9 mouse cellular contexts compared by ENCODE assay signal in genomic region chr4:151140368-151140982, GRCm38 (mm10). TPM values are rescaled to one million over a fixed set of nuclear protein-coding genes. Genes with fewer than 3 reads are reported as not detected.
DNase-seq lines count a peak whose midpoint lies in the region; ATAC-seq lines count a peak whose summit lies in the region.
"Had no signal": no experiment of that assay in that cellular context is flagged by ENCODE, and none has a peak within 500 bp of the region (broad histone marks: within the 10 kb centered on the region; RNA-seq: fewer than 3 reads in every experiment).

No protein-coding gene starts in this region.

- no peak overlapping the region; the same call in 1 of the 2 replicates for H3K9ac ChIP-seq in forebrain, embryonic 16.5 days (replicated peaks; ENCODE audit: low read depth, low read length)
- H3K9ac ChIP-seq in neural tube, embryonic 13.5 days, result peak overlapping the region; percentile 66

- WGBS in forebrain, embryonic 16.5 days, result 0% methylated on average over 20 of the region's 20 CpGs
- under 1% methylated on average over 20 of the region's 20 CpGs for WGBS in neural tube, embryonic 13.5 days

- H3K4me1 ChIP-seq in forebrain, embryonic 16.5 days (replicated peaks; ENCODE audit: control insufficient read depth, insufficient read depth, low read length), result peaks cover 40% of the 10 kb centered on the region
- H3K4me1 ChIP-seq in neural tube, embryonic 13.5 days (replicated peaks), result peaks cover 44% of the 10 kb centered on the region

- H3K27me3 ChIP-seq in forebrain, embryonic 16.5 days (replicated peaks; ENCODE audit: control insufficient read depth, insufficient read depth, low read length), result no peaks in the 10 kb centered on the region
- no peaks in the 10 kb centered on the region for H3K27me3 ChIP-seq in neural tube, embryonic 13.5 days

- H3K9me3 ChIP-seq in forebrain, embryonic 16.5 days (ENCODE audit: control insufficient read depth, low read length), result peaks cover 5% of the 10 kb centered on the region; the same call in 1 of the 2 replicates
- H3K9me3 ChIP-seq in neural tube, embryonic 13.5 days, result peaks cover 10% of the 10 kb centered on the region; the same call in 1 of the 2 replicates

- peak overlapping the region; percentile 18 for H3K4me3 ChIP-seq in forebrain, embryonic 16.5 days (replicated peaks; ENCODE audit: low read length)
- peak overlapping the region; percentile 15; the same call in 1 of the 2 replicates for H3K4me3 ChIP-seq in neural tube, embryonic 13.5 days

- peak; percentile 76 for DNase-seq in Muller cell, postnatal 12 days (ENCODE audit: inconsistent ontology term)
- DNase-seq in cerebellum, adult 18-20 months, result peak; percentile 80 to 81
- peak; percentile 86 for DNase-seq in left cerebral cortex, adult 11 months (ENCODE audit: low spot score)
- DNase-seq in spleen, postnatal 10 days (ENCODE audit: low spot score in 2 of 2), result no peak
- no peak for DNase-seq in urinary bladder, adult 2 months (ENCODE audit: low spot score)

- ATAC-seq in forebrain, embryonic 16.5 days, result peak; percentile 85
- peak; percentile 78 for ATAC-seq in neural tube, embryonic 13.5 days (ENCODE audit: low read depth)
- no peak for ATAC-seq in erythroblast, adult 5-6 weeks (replicated peaks; ENCODE audit: low FRiP score, poor library complexity, severe bottlenecking)

- H3K4me2 ChIP-seq in forebrain, embryonic 16.5 days (ENCODE audit: low read length), result peak overlapping the region; percentile 64
- peak overlapping the region; percentile 52 for H3K4me2 ChIP-seq in neural tube, embryonic 13.5 days

- H3K36me3 ChIP-seq in forebrain, embryonic 16.5 days (ENCODE audit: control insufficient read depth, insufficient read depth), result no peaks in the 10 kb centered on the region
- peaks cover 17% of the 10 kb centered on the region for H3K36me3 ChIP-seq in neural tube, embryonic 13.5 days

- H3K27ac ChIP-seq in forebrain, embryonic 16.5 days (ENCODE audit: low read length), result peak overlapping the region; percentile 97
- peak overlapping the region; percentile 98 for H3K27ac ChIP-seq in neural tube, embryonic 13.5 days (replicated peaks)

RNA-seq across cellular contexts. Expression of gene Gm13090, which starts 51.1 kb away (rescaled TPM):
- polyA plus RNA-seq in forebrain, embryonic 16.5 days (2015; fragmentation: Nextera tagmentation; extraction: Ambion mirVana), result 0.39 TPM in 1 of 2 replicates, not detected in the other
- polyA plus RNA-seq in neural tube, embryonic 13.5 days (2015; fragmentation: Nextera tagmentation; extraction: Ambion mirVana), result 0.36 TPM in 1 of 2 replicates, not detected in the other
- polyA plus RNA-seq in urinary bladder, adult 2 months (2012; rRNA removed), result not detected in 2 replicates
- not detected in 2 replicates for total RNA-seq in erythroblast, adult 5-6 weeks (2015; ENCODE audit: low replicate concordance)
- total RNA-seq in erythroblast, adult 5-6 weeks (2017; ENCODE audit: low replicate concordance), result not detected in 2 replicates
- polyA plus RNA-seq: liver, embryonic 16.5 days had no signal

Comparison
In these comparisons a context has a peak if more than half of its experiments do, and no peak if none do; other contexts are left out.
1. DNase-seq: peak in Muller cell, postnatal 12 days (single experiment), cerebellum, adult 18-20 months (2 of 2) and left cerebral cortex, adult 11 months (single experiment); none in spleen, postnatal 10 days (0 of 2) and urinary bladder, adult 2 months (single experiment).